Mouse (Mus musculus) cerebellum, adult 11-12 months (tissue): Measurements from ENCODE around the gene Mcm9.
"Not testable (repeated sequence)": the region's sequence is repeated elsewhere in the genome, so short reads cannot be mapped to it uniquely, and the experiment has no call there.

Source experiments
- DNase-seq: peaks from one replicate; pipeline ENCODE4 v3.0.0; 2022

Gene Mcm9

DNA sequence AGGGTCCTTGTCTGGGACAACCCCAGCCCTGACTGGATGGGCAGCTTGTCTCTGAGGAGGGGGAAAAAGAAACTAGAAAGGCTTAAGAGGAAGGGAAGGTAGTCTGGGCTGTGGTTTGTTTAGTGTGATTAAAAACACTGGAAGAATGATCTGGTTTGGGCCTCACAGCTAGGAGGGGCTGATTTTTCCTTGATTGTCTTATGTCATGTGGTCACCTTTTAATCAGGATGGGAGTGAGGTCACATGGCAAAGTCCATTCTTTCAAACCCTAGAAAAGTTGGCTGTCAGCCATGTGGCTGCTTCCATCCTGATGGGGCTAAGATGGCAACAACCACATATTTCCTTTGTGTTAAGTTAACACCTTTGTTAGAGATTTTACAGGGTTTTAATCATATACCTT lies 61.7 kb downstream of the Mcm9 start:
- DNase-seq: no peak

DNA sequence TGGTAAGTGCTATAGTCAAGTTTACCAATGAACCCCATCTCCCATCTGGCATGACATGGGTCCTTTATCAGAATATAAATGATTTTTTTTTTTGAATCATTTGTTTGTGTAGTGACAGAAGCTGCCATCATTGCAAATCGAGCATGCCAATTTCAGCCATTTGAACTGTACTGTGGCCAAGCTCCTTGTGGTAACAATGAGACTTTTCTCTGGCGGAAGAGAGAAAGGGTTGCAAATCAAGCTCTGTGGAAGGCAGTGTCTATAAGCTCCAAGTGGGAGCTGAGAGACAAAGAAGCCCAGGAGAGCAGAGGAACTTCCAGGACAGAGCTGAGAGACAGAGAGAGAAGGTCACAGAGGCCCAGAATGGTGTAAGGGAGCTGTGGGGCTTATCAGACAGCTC lies 64.7 kb downstream of the Mcm9 start:
- DNase-seq: no peak

DNA sequence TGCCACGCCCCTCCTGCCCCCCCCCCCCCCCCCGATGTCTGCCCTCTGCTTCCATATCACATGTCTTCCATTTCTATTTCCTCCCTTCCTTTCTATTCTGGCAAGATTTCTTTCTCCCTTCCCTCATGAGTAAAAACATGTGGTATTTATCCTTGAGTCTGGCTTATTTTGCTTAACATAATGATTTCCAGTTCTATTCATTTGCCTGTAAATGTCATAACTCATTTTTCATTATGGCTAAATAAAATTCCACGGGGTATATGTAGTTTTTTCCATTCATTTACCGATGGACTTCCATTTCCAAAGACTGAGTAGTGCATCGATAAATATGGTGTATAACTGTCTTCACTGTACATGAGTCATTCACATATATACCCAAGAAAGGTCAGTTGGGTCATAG lies 68.2 kb downstream of the Mcm9 start:
- no peak for DNase-seq

DNA sequence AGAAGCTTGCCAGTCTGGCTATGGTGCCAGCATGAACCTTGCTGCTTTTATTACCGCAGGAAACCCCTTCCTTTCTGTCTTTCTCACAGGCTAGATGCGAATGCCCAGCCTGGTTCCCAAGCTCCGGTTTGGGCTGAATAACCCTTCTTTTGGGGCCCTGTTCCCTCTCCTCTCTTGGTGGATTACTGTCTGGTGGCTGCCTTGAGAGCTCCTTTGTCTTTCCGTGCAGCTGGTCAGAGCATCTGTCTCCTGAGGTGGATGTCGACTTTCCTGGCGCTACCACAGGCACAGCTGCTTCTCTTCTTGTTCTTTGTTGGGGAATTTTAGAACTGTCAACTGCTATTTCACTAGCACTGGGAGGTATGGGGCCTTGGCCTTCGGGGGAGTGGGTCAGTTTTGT lies 92.6 kb downstream of the Mcm9 start:
- DNase-seq: no peak

DNA sequence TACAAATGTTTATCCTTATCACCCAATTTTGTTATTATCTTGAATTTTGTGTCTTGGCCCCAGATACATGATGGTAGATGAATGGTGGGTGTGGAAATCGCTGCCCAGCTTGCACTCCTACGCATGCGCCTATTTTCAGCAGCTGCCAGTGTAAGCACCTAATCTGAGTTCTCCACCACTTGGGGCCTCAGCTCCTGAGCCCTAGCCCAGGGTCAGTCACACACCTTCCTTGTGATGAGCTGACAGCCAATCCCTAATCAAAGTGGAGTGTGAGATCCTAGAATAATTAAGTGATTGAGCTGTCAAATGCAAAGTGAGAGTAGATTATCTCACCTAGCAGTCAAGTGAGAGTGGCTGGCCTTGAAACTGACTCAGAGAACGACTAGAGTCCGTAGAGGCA lies 97.9 kb downstream of the Mcm9 start:
- no peak for DNase-seq

DNA sequence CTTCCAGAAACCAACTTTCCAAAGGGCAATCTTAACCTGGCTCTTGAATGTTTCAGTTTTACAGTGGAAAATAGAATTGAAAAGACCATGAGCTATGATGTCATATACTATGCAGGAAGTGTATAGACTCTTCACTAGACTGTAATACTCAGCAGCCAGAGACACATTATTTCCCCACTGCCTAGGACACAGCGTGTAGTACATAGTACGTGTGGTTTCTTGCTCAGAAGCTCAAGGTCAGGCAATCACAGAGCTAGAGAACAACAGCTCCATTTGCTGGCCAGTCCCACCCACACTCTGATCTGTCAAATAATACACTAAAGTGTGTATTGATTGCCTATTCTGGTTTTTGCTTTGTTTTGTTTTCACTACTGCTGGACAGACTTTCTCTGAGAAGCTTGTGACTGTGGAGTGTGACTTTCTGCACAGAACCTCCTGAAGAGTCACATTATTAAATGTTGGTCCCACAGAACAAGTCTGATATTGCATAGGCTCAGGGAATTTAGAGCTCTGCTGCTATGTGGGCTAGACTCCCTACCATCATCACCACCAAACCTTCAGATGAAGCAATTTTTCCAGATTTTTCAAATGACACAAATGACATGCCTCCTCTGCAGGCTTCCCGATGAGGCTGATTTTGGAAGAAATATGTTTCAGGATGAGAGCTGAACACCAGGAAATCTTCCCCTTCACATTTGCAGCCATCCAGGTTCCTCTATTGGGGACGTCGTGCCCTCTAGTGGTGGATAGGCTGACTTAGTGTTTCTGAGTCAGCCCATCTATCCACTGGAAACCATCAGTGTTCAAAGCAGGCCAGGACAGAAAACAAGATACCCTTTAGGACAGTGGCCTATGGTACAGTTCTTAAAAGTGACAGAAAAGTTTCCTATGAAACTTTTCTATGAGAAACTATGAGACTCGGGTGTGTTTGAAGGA lies 102.1 kb downstream of the Mcm9 start:
- DNase-seq: peak; percentile 28

DNA sequence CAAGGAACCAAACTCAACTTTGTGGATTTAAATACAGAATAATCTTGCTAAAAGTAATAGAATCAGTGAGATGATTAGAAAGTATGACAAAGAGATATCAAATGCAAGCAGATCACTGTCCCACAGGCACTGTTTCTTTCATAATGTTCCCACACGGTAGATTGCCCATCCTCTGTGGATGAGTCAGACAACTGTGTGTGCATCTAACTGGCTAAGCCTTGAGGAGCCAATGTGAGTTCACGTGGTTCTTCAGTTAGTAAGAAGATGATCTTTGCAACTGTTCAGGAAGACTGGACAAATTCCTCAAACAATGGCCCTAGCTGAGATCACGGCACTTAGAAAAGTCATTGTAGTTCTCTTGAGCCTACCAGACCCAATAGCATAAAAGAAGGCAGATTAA lies 102.9 kb downstream of the Mcm9 start:
- no peak for DNase-seq

DNA sequence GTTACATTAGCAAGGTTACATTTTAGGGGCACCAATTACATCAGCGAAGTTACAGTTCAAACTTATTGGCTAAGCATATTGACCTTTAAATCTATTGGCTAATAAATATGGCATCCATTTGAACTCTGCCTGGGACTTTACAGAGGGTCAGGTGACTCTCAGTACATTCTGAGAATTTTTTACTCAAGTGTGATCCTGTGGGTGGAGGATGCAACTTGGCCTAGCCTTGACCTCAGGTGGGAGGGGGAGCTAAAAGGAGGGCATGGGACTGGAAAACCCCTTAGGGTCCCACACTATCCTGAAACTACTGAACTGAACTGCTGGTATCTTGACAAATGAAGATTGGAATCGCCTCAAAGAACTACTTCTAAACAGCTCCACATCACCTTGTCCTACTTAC lies 103.9 kb downstream of the Mcm9 start:
- DNase-seq: no peak

DNA sequence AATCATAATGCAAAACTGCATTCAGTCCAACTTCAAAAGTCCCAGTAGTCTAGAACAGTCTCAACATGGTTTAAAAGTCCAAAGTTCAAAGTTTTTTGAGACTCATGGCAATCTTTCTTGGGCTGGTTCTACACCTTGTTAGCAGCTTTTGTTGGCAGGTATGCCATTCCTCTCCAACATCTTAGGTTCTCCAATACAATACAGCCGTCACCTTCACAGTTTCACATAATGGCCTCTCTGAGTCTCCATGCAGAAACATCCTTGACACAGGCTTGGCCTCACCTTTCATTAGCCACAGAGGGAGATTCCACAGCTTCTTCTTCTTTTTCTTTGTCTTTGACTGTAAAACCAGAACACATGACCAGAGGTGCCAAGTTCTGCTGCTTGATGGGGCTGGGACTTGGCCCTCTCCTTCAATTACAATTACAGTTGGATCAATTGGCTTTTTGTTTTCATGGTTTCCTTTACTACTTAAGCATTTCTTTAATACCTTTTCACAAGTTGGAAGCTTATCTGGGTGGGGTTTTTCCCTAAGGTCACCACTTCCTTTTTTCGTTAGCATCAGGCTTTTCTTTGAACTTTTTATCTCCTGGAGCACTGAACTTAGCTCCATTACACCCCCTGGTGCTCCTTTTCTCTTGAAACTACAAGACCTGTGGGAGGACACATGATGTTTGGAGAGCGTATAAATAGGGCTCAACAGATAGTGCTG lies 104.8 kb downstream of the Mcm9 start:
- no peak for DNase-seq

DNA sequence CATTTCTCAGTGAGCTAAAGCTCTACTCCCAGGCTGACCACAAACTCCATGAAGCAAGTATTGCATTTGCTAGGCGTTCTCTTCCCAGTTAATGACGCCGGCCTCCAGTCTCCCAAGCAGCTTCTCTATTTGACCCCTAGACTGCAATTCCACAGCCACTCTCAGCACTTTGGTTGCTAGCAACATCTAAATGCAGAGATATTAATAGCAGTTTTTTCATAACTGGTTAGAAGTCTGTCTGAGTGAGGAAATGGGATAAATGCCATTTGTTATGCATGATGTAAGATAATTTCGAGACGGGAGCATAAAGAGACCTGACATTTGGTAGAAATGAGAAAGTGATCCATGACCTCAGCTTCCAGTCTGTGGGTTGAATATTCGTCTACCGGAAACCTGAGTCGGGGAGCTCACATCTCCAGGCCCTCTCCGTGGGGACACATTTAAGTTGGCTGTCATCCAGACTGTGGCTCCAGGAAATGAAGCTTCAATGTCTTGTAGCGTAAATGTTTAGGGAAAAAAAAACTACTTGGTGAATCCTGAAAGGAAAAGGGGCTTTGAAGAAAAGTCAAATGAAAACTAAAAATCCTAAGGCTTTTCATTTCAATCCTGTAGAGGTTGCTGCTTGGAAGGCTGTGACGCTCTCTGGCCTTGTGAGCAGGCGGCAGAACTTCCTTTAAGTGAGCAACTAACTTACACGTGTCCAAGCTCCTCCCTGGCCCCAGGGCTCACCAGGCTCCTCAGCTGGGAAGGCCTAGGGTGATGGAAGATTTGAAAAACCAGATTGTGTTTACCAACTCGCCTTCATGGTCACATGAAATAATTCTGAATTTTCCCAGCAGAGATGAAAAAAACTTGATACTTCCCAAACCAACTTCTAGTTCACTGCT lies 110.9 kb downstream of the Mcm9 start:
- DNase-seq: no peak

DNA sequence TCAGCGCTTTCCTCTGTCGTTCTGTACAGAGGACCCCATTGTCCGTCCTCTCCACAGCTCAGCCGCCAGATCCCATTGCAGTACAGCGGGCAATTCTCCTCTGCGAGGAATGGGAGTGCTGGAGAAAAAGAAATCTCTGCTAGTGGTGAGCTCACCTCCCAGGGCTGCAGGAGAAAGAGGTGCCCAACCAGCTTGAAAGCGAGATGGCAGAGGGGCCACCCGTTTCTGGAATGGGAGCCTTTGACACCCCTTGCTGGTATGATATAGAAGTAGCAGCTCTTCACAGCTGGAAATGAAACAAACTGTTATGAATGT lies 111.7 kb downstream of the Mcm9 start:
- no peak for DNase-seq

DNA sequence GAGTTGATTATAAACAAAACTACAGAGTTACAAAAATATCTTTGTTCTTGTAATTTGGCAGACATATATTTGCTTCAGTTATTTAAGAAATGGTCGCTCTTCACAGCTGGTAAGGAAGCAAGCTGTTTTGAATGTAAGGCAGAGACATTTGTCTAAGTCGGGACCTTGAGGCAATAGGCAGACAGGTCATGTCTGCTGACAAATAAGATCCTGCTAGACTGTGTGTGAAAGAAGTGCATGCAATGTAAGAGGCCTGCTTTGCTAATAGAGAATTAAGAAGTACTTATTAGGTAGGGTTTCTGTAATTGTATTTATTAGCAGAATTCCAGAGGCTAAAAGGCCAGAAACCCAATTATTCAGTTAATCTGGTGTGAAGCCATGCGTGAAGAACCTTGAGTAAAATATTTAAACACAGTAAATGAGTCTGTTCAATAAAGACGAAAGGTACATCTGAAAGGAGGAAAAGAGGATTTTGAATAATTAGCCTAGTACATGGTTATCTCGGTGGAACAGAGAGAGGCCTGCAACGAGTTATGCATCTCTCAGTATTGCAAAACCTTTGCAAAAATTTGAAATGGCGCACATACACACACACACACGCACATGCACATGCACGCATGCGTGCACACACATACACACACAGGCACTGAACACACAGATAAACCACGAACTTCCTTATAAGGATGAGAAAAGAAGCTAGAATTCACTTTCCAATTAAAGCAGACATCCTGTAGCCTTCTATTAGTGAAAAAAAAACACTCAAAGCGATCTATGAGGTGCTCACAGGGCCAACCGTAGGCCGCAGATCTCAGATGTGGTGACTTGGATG lies 112.3 kb downstream of the Mcm9 start:
- no peak for DNase-seq

DNA sequence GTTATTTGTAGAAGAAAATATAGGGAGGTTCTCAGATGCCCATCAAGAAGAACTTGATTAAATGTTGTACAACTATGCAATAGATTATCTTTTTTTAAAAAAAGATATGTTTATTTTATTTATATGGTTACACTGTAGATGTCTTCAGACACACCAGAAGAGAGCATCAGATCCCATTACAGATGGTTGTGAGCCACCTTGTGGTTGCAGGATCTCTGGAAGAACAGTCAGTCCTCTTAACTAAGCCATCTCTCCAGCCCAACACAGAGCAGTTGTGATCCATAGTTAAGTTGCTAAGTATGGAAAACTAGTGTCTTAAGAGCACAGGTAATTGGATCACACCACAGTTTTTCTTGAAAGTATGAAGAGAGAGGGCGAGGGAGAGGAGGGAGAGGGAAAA lies 117.7 kb downstream of the Mcm9 start:
- no peak for DNase-seq

DNA sequence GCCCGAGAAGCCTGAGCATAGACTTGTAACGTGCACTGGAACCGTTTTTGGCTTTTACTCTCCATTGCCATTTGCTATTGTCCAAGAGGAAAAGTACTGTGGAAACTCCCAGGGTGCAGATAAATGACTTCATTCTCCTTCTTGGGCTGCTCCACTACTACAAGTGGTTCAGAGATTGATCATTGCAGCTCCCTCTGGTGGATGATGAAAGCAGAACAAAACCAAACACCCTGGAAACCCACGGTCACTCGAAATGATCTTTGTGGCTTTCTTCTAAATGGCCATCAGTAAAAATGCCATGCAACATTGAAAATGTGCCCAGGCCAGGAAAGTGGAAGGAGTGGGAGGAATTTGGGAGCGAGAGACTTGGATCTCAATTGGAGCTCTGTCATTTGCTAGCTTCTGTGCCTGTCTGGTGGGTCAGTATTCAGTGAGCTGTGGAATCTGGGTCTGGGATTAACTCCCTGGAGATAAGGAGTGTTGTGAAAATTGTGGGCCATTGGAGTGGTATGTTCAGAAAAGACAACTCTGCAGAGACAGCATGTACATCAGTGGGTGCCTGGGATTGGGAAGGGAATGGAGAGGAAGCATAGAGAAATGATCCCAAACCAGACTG lies 121.0 kb downstream of the Mcm9 start:
- peak; percentile 44 for DNase-seq

DNA sequence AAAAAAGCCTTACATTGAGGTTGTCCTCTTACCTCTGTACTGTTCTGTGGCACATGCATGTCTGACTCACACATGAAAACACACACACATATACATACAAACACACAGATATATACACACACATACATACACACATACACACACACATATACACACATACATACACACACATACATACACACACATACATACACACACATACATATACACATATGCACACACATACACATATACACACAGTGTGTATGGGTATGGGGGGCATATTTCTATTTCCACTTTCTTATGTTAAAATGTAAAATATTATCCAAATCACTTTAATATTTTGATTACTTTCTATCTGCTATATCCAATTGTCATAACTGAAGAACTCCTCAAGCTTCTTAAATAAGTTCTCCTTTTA lies 121.6 kb downstream of the Mcm9 start:
- DNase-seq: no peak

DNA sequence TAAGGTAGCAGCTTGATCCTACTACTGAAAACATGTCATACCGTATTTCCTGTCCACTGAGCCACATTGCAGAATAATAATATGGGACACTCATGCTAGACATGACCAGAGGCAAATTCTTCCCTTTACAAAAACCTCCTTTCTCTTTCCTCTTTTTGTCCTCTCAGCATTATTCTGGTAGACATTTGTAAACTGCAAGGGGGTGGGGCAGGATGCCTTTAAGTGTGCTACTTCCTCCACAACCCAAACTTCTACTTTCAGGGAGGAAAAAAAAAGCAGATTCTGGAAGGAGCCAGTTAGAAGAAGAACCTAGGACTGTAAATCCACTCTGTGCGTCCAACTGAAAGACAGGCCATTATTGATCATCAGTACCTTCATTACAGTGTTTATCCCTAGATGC lies 124.7 kb downstream of the Mcm9 start:
- DNase-seq: no peak

DNA sequence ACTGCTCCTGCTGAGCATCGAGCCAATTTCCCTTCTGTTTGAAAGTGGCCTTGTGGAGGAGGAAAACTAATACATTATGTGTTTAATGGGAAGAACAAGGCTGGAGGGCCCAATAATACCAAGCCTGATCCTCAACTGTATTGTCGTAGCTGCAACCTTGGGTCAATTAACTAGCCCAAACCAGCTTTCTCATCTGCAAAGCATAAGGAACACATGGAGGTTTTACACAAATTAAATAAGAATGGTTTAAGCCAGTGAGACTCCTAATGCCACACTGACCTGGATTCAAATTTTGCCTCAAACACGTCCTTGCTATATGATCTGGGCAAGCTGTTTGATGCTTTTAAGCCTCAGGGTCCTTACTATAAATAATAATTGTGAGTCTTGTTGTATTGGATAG lies 125.2 kb downstream of the Mcm9 start:
- no peak for DNase-seq

DNA sequence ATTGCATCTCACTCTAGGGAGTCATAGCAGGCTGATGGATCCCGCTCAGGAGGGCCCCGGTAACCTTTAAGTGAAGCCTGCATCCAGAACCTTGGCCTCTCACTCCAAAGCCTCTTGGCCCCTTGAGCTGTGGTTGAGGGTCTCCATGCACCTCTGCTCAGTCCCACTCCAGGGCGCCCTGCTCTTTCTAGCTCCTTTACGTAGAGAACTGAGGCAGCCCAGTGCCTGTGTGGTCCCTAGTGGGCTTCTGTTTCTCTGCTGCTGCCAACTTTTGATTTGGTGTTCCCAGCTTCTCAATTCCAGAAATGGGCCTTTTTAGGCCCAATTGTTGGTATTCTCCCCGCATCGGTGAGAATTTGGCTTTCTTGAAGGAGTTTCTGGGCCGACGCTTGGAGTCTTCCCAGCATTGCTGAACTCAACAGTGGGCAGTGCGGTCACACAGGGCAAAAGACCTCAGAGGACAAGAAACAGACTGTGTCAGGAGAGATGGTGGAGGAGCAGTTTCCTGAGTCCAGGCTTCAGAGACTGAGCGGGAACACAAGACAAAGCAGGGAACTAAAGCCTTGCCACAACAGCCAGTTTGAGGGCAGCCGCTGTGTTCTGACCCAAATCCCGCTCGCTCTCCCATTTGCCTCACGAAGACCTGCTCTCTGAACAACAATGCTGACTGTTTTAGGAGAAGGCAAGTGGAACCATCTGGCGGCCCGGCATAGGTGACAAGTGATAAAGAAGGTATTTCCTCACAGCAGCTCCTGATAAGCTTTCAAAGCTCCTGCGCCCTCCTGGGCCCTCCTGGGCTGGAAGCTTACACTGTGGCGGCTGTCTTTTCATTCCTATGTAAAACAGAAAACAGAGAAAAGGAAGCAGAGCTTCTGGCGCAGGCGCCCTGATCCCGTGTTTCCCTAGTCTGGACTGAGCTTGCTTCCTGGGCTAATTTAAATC lies 127.1 kb downstream of the Mcm9 start:
- peak; percentile 61 for DNase-seq

DNA sequence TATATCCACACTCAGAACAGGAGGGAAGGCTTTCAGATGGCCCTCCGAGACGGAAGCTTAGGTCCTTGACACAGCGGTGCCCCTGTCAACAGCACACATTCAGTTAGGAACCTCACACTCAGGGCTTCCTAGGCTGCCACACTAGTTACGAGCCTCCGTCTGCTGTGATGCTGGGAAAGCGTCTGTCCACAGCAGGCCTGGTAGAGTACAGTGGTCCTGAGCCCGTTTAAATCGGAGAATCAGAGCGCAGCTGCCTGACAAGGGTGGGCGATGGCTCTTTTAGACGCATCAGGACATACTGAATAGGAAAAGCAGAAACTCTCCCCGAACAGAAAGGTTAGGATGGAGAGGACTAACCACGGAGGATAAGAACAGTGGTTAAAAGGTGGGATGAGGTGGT lies 127.8 kb downstream of the Mcm9 start:
- DNase-seq: no peak

DNA sequence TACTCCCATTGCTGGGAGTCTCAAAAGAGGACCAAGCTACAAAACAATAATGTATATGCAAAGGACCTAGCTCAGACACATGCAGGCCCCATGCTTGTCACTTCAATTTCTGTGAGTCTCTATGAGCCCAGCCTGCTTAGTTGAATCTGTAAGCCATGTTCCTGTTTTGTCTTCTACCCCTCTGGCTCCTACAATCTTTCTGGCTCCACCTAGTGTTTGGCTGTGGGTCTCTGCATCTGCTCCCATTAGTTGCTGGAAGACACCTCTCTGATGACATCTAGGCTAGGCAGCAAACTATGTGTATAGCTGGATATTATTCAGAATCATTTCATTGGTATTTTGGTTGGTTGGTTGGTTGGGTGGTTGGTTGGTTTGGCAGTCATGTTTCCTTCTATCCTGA lies 130.7 kb downstream of the Mcm9 start:
- no peak for DNase-seq

DNA sequence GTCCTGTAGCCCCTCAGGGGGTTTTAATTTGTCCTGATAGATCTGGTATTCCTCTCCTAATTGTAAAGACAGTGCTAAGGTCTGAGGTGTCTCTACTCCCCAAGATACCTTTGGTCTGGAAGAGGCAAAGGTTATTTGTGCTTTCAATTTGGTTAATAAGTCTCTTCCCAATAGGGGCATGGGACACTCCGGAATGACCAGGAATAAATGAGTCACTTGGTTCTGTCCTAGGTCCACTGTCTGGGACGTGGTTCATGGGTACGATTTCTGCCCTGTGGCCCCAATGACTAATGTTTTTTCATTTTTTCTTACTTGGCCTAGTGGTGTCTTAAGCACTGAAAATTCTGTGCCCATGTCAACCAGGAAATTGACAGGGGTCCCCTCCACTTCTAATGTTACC lies 134.9 kb downstream of the Mcm9 start:
- DNase-seq: not testable (repeated sequence)
